Mouse (Mus musculus) heart, embryonic 12.5 days (tissue): ENCODE data around the gene Adgrf4. TPM values are rescaled to one million over a fixed set of nuclear protein-coding genes. Genes with fewer than 3 reads are reported as not detected.
A peak's percentile ranks its signal among the peaks of the same experiment; 100 is the strongest.

Source experiments
- ATAC-seq: fragments of 200-750 bp; cut with Nextera tagmentation; 2 replicates; pipeline ENCODE4 v1.8.0; 2017; ENCODE audit warnings: moderate TSS enrichment, moderate library complexity; ENCODE audit not compliant: insufficient number of reproducible peaks, low FRiP score
- H3K27ac ChIP-seq: fragments of 300-500 bp; sonication (generic); 2 replicates; pipeline ENCODE4 v1.5.1; 2016; ENCODE audit warnings: mild to moderate bottlenecking, moderate library complexity; ENCODE audit not compliant: poor library complexity, severe bottlenecking
- H3K27me3 ChIP-seq: fragments of 300-500 bp; sonication (generic); replicated peaks from 2 replicates; pipeline ENCODE4 v1.6.1; 2016; ENCODE audit warnings: mild to moderate bottlenecking, moderate library complexity
- H3K36me3 ChIP-seq: fragments of 300-500 bp; sonication (generic); 2 replicates; pipeline ENCODE4 v1.6.1; 2016; ENCODE audit warnings: mild to moderate bottlenecking, moderate library complexity
- H3K4me1 ChIP-seq: fragments of 300-500 bp; sonication (generic); replicated peaks from 2 replicates; pipeline ENCODE4 v1.6.1; 2016; ENCODE audit warnings: mild to moderate bottlenecking
- H3K4me2 ChIP-seq: fragments of 300-500 bp; sonication (generic); 2 replicates; pipeline ENCODE4 v1.6.1; 2016; ENCODE audit warnings: mild to moderate bottlenecking, moderate library complexity
- H3K4me3 ChIP-seq: fragments of 300-500 bp; sonication (generic); 2 replicates; pipeline ENCODE4 v1.5.1; 2016; ENCODE audit warnings: mild to moderate bottlenecking
- H3K9ac ChIP-seq: fragments of 300-500 bp; sonication (generic); 2 replicates; pipeline ENCODE4 v1.6.1; 2016; ENCODE audit warnings: mild to moderate bottlenecking, moderate library complexity
- H3K9me3 ChIP-seq: fragments of 300-500 bp; sonication (generic); replicated peaks from 2 replicates; pipeline ENCODE4 v1.6.1; 2016; ENCODE audit warnings: mild to moderate bottlenecking, moderate library complexity
- WGBS: fragments of 180-500 bp; shearing (Covaris S2); methylation state at CpG from one replicate; pipeline ENCODE4 v1.1.7; 2016; 5-methylcytosine and 5-hydroxymethylcytosine counted together
- polyA plus RNA-seq: library from polyadenylated mRNA; unstranded; fragments of >200 nt; fragmentation: Nextera tagmentation; extraction: Ambion mirVana; gene quantifications from 2 replicates; pipeline ENCODE4 v1.2.1, GENCODE M21; 2016

The Adgrf4 gene
- polyA plus RNA-seq, 1 experiment from 2014 or later = not detected

GRCm38 (mm10) chr17:42643416-42643815, 48.7 kb downstream of the Adgrf4 start:
- H3K4me3 ChIP-seq = no peak overlapping the region
- peaks cover 4% of the 10 kb centered on the region; the same call in 1 of the 2 replicates for H3K9me3 ChIP-seq
- H3K4me2 ChIP-seq = no peak overlapping the region
- no peak overlapping the region for H3K27ac ChIP-seq
- H3K4me1 ChIP-seq = no peaks in the 10 kb centered on the region
- 0 out of 2 replicates have a peak, but pooled peaks have one; percentile 33 for ATAC-seq
- no peaks in the 10 kb centered on the region for H3K36me3 ChIP-seq
- H3K27me3 ChIP-seq = no peaks in the 10 kb centered on the region
- whole genome bisulfite sequencing = 49% methylated on average over 3 of the region's 3 CpGs
- H3K9ac ChIP-seq = no peak overlapping the region

GRCm38 (mm10) chr17:42630206-42630605, 61.9 kb downstream of the Adgrf4 start:
- Histone ChIP-seq H3K4me3 (no peak overlapping the region), H3K27me3 (no peaks in the 10 kb centered on the region), H3K4me1 (no peaks in the 10 kb centered on the region), H3K9ac (no peak overlapping the region), H3K27ac (no peak overlapping the region), H3K9me3 (0 out of 2 replicates have a peak, but pooled peaks cover 3% of the 10 kb centered on the region), H3K4me2 (no peak overlapping the region), H3K36me3 (no peaks in the 10 kb centered on the region)
- 70% methylated on average over 2 of the region's 2 CpGs for WGBS
- ATAC-seq = no peak

DNA sequence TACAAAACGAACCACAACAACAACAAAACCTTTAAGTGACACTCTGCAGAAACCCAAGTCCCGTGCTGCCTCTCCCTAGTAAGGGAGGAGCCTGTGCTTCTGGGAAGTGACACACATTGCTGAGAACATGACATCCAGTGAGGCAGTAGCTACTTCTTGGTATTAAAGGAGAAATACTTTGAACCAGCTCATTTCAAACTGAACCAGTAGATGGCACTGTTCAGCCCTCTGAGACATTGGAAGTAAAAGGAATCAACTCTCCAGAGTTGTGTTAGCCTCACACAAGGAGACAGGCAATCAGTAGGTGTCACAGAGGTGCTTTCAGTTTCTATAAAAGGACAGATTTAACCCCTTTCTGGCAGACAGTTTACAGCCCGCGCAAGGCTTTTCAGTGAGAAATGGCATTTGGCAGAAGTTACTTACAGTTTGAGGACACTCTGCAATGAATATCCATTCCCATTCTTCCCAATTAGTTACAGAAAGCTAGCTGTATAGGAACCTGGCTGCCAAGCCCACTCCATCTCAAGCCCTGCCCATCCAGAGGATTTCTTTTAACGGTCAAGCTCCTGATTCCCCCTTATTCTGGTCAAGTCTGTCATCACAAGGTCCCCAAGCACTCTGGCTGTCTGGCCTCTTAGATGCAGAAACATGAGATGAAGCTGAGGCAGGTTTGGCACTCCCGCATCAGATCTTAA, 78.9 kb downstream of the Adgrf4 start:
- no peak overlapping the region for H3K4me3 ChIP-seq
- H3K27me3 ChIP-seq = peaks cover 3% of the 10 kb centered on the region; the same call in 1 of the 2 replicates
- no peak overlapping the region for H3K4me2 ChIP-seq
- 30% methylated on average over 6 of the region's 6 CpGs for WGBS
- no peak for ATAC-seq
- H3K27ac ChIP-seq = no peak overlapping the region
- no peak overlapping the region for H3K9ac ChIP-seq
- no peaks in the 10 kb centered on the region for H3K36me3 ChIP-seq
- no peaks in the 10 kb centered on the region for H3K4me1 ChIP-seq
- no peaks in the 10 kb centered on the region for H3K9me3 ChIP-seq

DNA sequence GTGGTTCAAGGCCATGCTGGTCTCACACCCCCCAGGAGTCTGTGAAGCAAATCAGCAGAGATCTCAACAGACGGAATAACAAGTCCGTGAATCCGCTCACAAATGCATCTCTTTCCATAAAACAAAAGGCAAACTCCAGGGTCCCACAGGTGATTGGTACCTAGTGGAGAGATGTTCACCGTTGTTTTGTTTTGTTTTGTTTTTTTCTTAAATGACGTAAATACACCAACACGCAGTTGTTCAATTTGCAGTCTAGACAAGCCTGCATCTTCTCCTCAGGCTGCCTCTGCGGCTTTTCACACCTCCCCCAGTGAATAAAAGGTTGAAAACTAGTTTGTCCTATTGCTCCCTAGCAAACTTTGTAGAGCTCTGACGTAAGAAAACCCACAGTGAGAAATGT, 80.8 kb downstream of the Adgrf4 start, which contains the start of gene Opn5:
Gene Opn5 (minus strand): TSS at position 101 of the 400 bp plus-strand sequence.
- H3K36me3 ChIP-seq = no peaks in the 10 kb centered on the region
- no peak within 1 kb of the TSS for H3K9ac ChIP-seq
- 79% methylated on average over 8 of the region's 8 CpGs for WGBS
- no peak within 1 kb of the TSS for H3K4me2 ChIP-seq
- H3K27me3 ChIP-seq = peaks cover 3% of the 10 kb centered on the region; the same call in 1 of the 2 replicates
- no peaks in the 10 kb centered on the region for H3K4me1 ChIP-seq
- H3K9me3 ChIP-seq = no peaks in the 10 kb centered on the region
- no peak for ATAC-seq
- H3K27ac ChIP-seq = no peak within 1 kb of the TSS
- no peak within 1 kb of the TSS for H3K4me3 ChIP-seq

DNA sequence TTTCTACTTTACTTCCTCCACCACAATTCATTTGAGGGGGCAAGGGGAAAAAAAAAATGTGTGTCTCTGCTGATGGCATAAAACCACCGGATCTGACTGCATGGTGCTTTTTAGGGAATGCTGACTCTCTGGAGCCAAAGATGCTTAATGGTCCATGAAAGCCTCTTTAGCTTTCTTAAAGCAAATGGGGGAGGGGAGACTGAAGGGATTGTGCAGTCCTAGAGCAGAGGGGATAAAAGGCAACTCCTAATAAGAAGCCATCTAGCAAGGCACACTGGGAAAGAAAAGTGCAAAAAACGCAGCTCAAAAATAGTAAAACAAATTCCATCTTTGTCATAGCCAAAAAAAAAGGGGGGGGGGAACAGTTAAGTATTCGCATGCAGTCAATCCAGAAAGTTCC, 83.8 kb downstream of the Adgrf4 start:
- WGBS = 61% methylated on average over 3 of the region's 3 CpGs
- no peak for ATAC-seq
- no peak overlapping the region for H3K27ac ChIP-seq

More for the DNA sequence above, 83.8 kb downstream of the Adgrf4 start:
- H3K9me3 ChIP-seq = no peaks in the 10 kb centered on the region
- H3K27me3 ChIP-seq = peaks cover 3% of the 10 kb centered on the region; the same call in 1 of the 2 replicates
- H3K36me3 ChIP-seq = no peaks in the 10 kb centered on the region
- no peak overlapping the region for H3K4me2 ChIP-seq
- no peak overlapping the region for H3K9ac ChIP-seq
- no peak overlapping the region for H3K4me3 ChIP-seq
- H3K4me1 ChIP-seq = no peaks in the 10 kb centered on the region

Other genes starting within 250 kb of the Adgrf4 start
- gene Opn5, start 80.9 kb downstream of the Adgrf4 start, polyA plus RNA-seq = not detected in 2 replicates
- gene Adgrf2, start 49.9 kb upstream of the Adgrf4 start, polyA plus RNA-seq = 0.11 and 0.18 TPM in 2 replicates
- gene Cd2ap, start 184.4 kb upstream of the Adgrf4 start, polyA plus RNA-seq = 20.2 and 21.8 TPM in 2 replicates